Mouse (Mus musculus) thymus, postnatal 0 days (tissue): ENCODE measurements around the gene Foxn3. TPM values are rescaled to one million over a fixed set of nuclear protein-coding genes. Genes with fewer than 3 reads are reported as not detected.
"Not testable (repeated sequence)": the region's sequence is repeated elsewhere in the genome, so short reads cannot be mapped to it uniquely, and the experiment has no call there.

Source experiments
- DNase-seq: peaks from one replicate; pipeline ENCODE4 v3.0.0-alpha.2; 2015; ENCODE audit warnings: low spot score
- polyA plus RNA-seq: library from polyadenylated mRNA; unstranded; fragments of >200 nt; fragmentation: Nextera tagmentation; extraction: Ambion mirVana; gene quantifications from 2 replicates; pipeline ENCODE4 v1.2.1, GENCODE M21; 2015

Foxn3 gene
- polyA plus RNA-seq, 1 experiment from 2014 or later: 119 TPM

- no peak for DNase-seq
Observed at GRCm38 (mm10) chr12:99195655-99196054, 367.7 kb downstream of the Foxn3 start.

DNA sequence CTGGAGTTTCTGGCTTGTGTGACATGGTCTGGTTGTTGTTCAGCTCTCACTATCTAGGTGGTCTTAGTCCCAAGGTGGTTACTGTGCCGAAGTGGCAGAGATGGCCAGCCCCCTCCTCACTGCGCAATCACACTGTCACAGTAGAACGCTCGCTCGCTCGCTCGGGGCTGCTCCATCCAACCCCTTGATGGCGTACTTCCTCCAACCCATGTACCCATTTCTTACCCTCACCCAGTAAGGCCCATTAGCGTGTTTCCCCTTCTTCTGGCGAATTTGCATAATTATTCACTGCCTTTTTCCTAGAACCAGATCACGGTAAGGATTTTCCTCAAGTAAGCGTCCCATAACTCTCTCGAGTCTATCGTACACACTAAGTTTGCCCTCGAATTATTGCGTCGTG is 369.3 kb downstream of the Foxn3 start:
- not testable (repeated sequence) for DNase-seq

GRCm38 (mm10) chr12:99187671-99188070 is 375.7 kb downstream of the Foxn3 start:
- no peak for DNase-seq

GRCm38 (mm10) chr12:99186239-99186638 is 377.1 kb downstream of the Foxn3 start:
- DNase-seq: no peak

DNA sequence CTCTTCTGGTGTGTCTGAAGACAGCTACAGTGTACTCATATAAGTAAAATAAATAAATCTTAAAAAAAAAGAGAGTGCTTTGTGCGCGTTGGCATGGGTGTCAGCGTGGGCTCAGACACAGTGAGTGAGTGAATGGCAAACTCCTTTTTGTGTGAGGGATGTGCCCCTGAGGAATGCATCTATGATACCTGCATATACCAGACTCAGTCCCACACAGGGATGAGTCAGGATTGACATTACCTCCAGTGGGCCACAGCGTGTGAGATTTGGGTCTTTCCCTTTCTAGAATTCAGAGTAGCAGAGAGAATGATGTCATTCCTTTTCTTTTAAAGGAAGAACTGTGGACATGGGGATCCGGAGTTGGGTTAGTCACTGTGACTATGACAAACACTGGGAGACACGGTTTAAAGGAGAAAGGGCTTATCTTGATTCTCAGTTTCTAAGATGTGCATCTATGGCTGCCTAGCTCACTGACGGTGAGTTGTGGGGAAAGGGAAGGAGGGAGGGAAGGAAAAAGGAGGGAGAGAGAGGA is 380.1 kb downstream of the Foxn3 start:
- DNase-seq: no peak

GRCm38 (mm10) chr12:99182338-99182737 is 381.0 kb downstream of the Foxn3 start:
- no peak for DNase-seq

- DNase-seq: no peak
Observed at GRCm38 (mm10) chr12:99180234-99180824, 383.1 kb downstream of the Foxn3 start.

- no peak for DNase-seq
Observed at GRCm38 (mm10) chr12:99174979-99175621, 388.3 kb downstream of the Foxn3 start.

GRCm38 (mm10) chr12:99172170-99172569 is 391.2 kb downstream of the Foxn3 start:
- no peak for DNase-seq

- no peak for DNase-seq
Observed at GRCm38 (mm10) chr12:99169925-99170324, 393.5 kb downstream of the Foxn3 start.

DNA sequence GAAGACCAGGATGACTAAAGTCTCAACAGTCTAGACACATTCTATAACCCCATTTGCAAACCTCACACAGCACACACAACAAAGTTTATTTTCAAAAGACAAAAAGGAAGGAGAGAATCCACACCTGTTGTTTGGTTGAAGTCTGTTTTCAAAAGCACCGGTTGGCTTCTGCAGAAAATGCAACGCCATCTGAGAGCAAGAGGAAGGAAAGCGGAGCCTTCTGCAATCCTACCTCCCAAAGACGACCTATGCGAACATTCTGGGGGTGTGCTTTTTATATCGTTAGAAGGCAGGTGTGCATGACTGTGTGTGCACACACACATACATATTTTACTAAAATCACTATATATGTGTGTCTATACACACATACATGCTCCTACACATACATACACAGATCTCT is 397.3 kb downstream of the Foxn3 start:
- DNase-seq: peak; percentile 75

- no peak for DNase-seq
Observed at GRCm38 (mm10) chr12:99163342-99163682, 400.1 kb downstream of the Foxn3 start.

GRCm38 (mm10) chr12:99162639-99163341 is 400.6 kb downstream of the Foxn3 start:
- DNase-seq: no peak

- DNase-seq: peak; percentile 33
Observed at GRCm38 (mm10) chr12:99162188-99162587, 401.2 kb downstream of the Foxn3 start.

- DNase-seq: no peak
Observed at GRCm38 (mm10) chr12:99160061-99160460, 403.3 kb downstream of the Foxn3 start.

GRCm38 (mm10) chr12:99155904-99156303 is 407.5 kb downstream of the Foxn3 start:
- DNase-seq: no peak

DNA sequence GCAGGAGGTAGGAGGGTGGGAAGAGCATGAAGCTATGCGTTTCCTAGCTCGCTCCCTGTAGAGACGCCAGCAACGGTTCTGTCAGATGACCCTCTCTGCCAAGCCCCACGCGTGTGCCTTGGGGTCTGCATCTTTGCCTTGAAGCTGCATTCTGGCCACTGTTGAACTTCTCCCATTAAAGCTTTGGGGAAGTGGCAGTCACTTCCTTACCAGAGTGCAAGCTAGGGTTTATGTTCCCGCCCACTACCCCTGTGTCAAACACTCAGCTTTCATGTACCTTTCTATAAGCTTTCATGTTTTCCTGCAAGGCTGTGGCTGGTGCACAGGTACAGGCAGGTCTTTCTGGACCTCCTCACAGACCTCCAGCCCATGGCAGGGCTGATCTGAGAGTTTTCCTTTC is 409.2 kb downstream of the Foxn3 start:
- DNase-seq: no peak

DNA sequence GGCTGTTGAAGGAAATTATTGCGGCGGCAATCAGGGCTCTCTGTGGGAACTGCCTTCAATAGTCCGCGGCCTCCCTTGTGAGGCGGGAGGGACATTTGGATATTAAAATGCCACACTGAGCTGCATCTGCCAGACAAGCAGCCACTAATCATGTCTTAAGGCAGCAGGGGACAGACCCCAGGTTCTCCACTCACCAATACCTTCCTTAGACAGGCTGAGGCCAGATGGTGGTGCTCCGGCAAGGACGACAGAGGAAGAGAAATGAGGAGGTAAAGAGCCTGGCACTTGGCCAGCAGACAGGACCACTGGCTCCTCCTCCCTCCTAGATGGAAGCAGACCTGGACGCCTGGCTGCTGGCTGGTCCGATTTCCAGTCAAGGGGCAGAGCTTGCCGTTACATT is 409.7 kb downstream of the Foxn3 start:
- DNase-seq: no peak

DNA sequence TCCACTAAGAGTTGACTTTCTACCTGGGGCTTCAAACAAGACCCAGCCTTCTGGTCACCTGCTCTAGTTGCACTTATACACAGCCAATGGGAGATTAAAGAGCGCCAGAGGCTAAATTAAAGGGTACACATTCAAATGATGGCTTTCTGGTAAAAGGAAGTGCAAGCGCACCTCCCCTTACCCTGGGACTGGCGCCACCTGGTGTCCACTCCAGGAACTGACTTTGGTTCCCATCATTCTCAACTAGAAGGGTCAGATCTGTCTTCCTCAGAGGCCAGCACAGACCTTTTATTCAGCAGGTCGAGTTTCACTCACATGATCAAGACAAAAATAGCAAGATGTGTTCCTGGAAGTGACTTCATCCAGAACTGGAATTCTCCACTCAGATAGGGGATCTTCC is 413.3 kb downstream of the Foxn3 start:
- DNase-seq: peak; percentile 58

DNA sequence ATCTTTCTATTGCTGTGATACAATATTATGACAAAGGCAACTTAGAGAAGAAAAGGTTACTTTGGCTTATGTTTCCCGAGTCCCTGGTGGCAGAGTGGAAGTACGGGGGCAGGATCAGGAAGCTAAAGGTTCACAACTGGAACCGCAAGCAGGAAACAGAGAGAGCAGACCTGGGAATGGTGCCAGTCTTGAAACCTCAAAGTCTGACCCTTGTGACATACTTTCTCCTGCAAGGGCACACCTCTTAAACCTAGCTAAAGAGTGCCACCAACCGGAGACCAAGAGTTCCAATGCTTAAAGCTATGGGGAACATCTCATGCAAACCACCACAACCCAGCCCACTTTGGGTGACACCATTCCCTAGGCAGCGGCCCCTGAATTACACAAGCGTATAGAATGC is 414.2 kb downstream of the Foxn3 start:
- DNase-seq: no peak
